20 mouse cellular contexts compared by ENCODE assay signal in genomic region chr2:68249855-68250424, GRCm38 (mm10).
A peak's percentile ranks its signal among the peaks of the same experiment; 100 is the strongest.
DNase-seq lines count a peak whose midpoint lies in the region; ATAC-seq and TF ChIP-seq lines count a peak whose summit lies in the region.
"Had no signal": no experiment of that assay in that cellular context is flagged by ENCODE, and none has a peak within 500 bp of the region (broad histone marks: within the 10 kb centered on the region; RNA-seq: fewer than 3 reads in every experiment).

No protein-coding gene starts in this region.

- no peak for DNase-seq in embryonic facial prominence, embryonic 10.5 days (ENCODE audit: low spot score)
- DNase-seq in ES-E14 (ENCODE audit: low read depth, low spot score) = no peak
- no peak for DNase-seq in cerebellum, adult 8-10 months
- DNase-seq: cerebellum, adult 11 months; gastrocnemius, postnatal 36 days; kidney, adult 2 months; kidney, postnatal 14 days; thymus, adult 2 months had no signal

- in situ Hi-C loops in ES-E14 (cut with MboI; ENCODE audit: low sequenced_read_pairs in 2 of 2, unreplicated experiment in 2 of 2) = no loop called here

- no peaks in the 10 kb centered on the region for H3K9me3 ChIP-seq in embryonic facial prominence, embryonic 12.5 days
- H3K9me3 ChIP-seq in embryonic facial prominence, embryonic 10.5 days = no peaks in the 10 kb centered on the region
- H3K9me3 ChIP-seq in intestine, postnatal 0 days (ENCODE audit: control insufficient read depth) = no peaks in the 10 kb centered on the region
- no peaks in the 10 kb centered on the region for H3K9me3 ChIP-seq in intestine, embryonic 15.5 days
- no peaks in the 10 kb centered on the region for H3K9me3 ChIP-seq in ES-E14 (ENCODE audit: control insufficient read depth, insufficient read depth, low read depth, low read length)
- H3K9me3 ChIP-seq: embryonic facial prominence, embryonic 15.5 days; forebrain, embryonic 12.5 days; heart, embryonic 15.5 days; limb, embryonic 12.5 days; midbrain, embryonic 12.5 days had no signal

- no peak overlapping the region for H3K9ac ChIP-seq in embryonic facial prominence, embryonic 12.5 days
- no peak overlapping the region for H3K9ac ChIP-seq in intestine, postnatal 0 days (ENCODE audit: low read depth, low read length)
- no peak overlapping the region for H3K9ac ChIP-seq in intestine, embryonic 15.5 days
- H3K9ac ChIP-seq in ES-E14 (ENCODE audit: insufficient read depth, low read depth, low read length, poor library complexity, severe bottlenecking) = no peak overlapping the region
- H3K9ac ChIP-seq: embryonic facial prominence, embryonic 15.5 days; forebrain, embryonic 12.5 days; heart, embryonic 15.5 days; limb, embryonic 12.5 days; midbrain, embryonic 12.5 days had no signal

- 67% methylated on average over 4 of the region's 4 CpGs for WGBS in embryonic facial prominence, embryonic 12.5 days
- 70% methylated on average over 4 of the region's 4 CpGs for WGBS in embryonic facial prominence, embryonic 10.5 days
- 80% methylated on average over 4 of the region's 4 CpGs for WGBS in intestine, postnatal 0 days
- WGBS in intestine, embryonic 15.5 days = 83% methylated on average over 4 of the region's 4 CpGs

- no peak overlapping the region for H3K4me2 ChIP-seq in embryonic facial prominence, embryonic 12.5 days (replicated peaks)
- H3K4me2 ChIP-seq in intestine, postnatal 0 days (replicated peaks; ENCODE audit: low read depth) = no peak overlapping the region
- H3K4me2 ChIP-seq in intestine, embryonic 15.5 days (replicated peaks) = no peak overlapping the region
- H3K4me2 ChIP-seq: embryonic facial prominence, embryonic 15.5 days; forebrain, embryonic 12.5 days; heart, embryonic 15.5 days; limb, embryonic 12.5 days; midbrain, embryonic 12.5 days had no signal

- H3K4me3 ChIP-seq in embryonic facial prominence, embryonic 12.5 days = no peak overlapping the region
- H3K4me3 ChIP-seq in embryonic facial prominence, embryonic 10.5 days = no peak overlapping the region
- H3K4me3 ChIP-seq in intestine, postnatal 0 days (ENCODE audit: low read depth, low read length) = no peak overlapping the region
- H3K4me3 ChIP-seq in intestine, embryonic 15.5 days (replicated peaks) = no peak overlapping the region
- H3K4me3 ChIP-seq in ES-E14 (ENCODE audit: insufficient read depth in 1 of 2, low read depth in 1 of 2, low read length in 2 of 2, poor library complexity in 1 of 2, severe bottlenecking in 1 of 2) = no peak overlapping the region
- H3K4me3 ChIP-seq: embryonic facial prominence, embryonic 15.5 days; forebrain, embryonic 12.5 days; heart, embryonic 15.5 days; limb, embryonic 12.5 days; midbrain, embryonic 12.5 days had no signal

- peaks cover 10% of the 10 kb centered on the region; the same call in 1 of the 2 replicates for H3K4me1 ChIP-seq in embryonic facial prominence, embryonic 12.5 days
- peaks cover 20% of the 10 kb centered on the region for H3K4me1 ChIP-seq in embryonic facial prominence, embryonic 10.5 days
- no peaks in the 10 kb centered on the region for H3K4me1 ChIP-seq in intestine, postnatal 0 days (replicated peaks; ENCODE audit: control insufficient read depth, insufficient read depth, low read length)
- no peaks in the 10 kb centered on the region for H3K4me1 ChIP-seq in intestine, embryonic 15.5 days (replicated peaks)
- peaks cover 0 to 20% of the 10 kb centered on the region in 2 experiments; a peak in 3 of 4 replicates for H3K4me1 ChIP-seq in ES-E14 (ENCODE audit: control insufficient read depth in 2 of 2, insufficient read depth in 2 of 2, low read length in 2 of 2, poor library complexity in 1 of 2)
- H3K4me1 ChIP-seq: embryonic facial prominence, embryonic 15.5 days; heart, embryonic 15.5 days; limb, embryonic 12.5 days had no signal

- 0 out of 2 replicates have a peak, but pooled peaks have one; percentile 24 for ATAC-seq in embryonic facial prominence, embryonic 12.5 days (ENCODE audit: insufficient number of reproducible peaks, insufficient read depth, low FRiP score, low TSS enrichment)
- ATAC-seq in intestine, postnatal 0 days = no peak
- ATAC-seq in intestine, embryonic 15.5 days = no peak
- ATAC-seq in hematopoietic stem cell, adult 5-6 weeks (replicated peaks in 1 of 2; ENCODE audit: insufficient read depth in 1 of 2, low FRiP score in 2 of 2, low TSS enrichment in 1 of 2, low read depth in 1 of 2, poor library complexity in 2 of 2, severe bottlenecking in 2 of 2) = peak; percentile 58 to 68; a peak in 3 of 4 replicates
- no peak for ATAC-seq in erythroblast, adult 5-6 weeks (replicated peaks; ENCODE audit: low FRiP score, poor library complexity, severe bottlenecking)
- ATAC-seq: hindbrain, embryonic 16.5 days had no signal

- no peaks in the 10 kb centered on the region for H3K27me3 ChIP-seq in embryonic facial prominence, embryonic 12.5 days
- no peaks in the 10 kb centered on the region for H3K27me3 ChIP-seq in embryonic facial prominence, embryonic 10.5 days (replicated peaks; ENCODE audit: low read depth, poor library complexity, severe bottlenecking)
- no peaks in the 10 kb centered on the region for H3K27me3 ChIP-seq in intestine, postnatal 0 days (replicated peaks; ENCODE audit: control insufficient read depth, insufficient read depth, low read length)
- no peaks in the 10 kb centered on the region for H3K27me3 ChIP-seq in intestine, embryonic 15.5 days (replicated peaks)
- H3K27me3 ChIP-seq: CH12.LX; embryonic facial prominence, embryonic 15.5 days; forebrain, embryonic 12.5 days; heart, embryonic 15.5 days; limb, embryonic 12.5 days; midbrain, embryonic 12.5 days had no signal

- H3K36me3 ChIP-seq in embryonic facial prominence, embryonic 12.5 days = no peaks in the 10 kb centered on the region
- no peaks in the 10 kb centered on the region for H3K36me3 ChIP-seq in embryonic facial prominence, embryonic 10.5 days (replicated peaks)
- H3K36me3 ChIP-seq in intestine, postnatal 0 days (ENCODE audit: control insufficient read depth, insufficient read depth) = no peaks in the 10 kb centered on the region
- H3K36me3 ChIP-seq in intestine, embryonic 15.5 days = no peaks in the 10 kb centered on the region
- no peaks in the 10 kb centered on the region for H3K36me3 ChIP-seq in ES-E14 (ENCODE audit: control insufficient read depth, insufficient read depth, low read length, poor library complexity, severe bottlenecking)
- H3K36me3 ChIP-seq: embryonic facial prominence, embryonic 15.5 days; forebrain, embryonic 12.5 days; limb, embryonic 12.5 days; midbrain, embryonic 12.5 days had no signal

- peak; percentile 30 for TF ChIP-seq CTCF in intestine, postnatal 0 days (IDR thresholded peaks at IDR 0.05; ENCODE audit: low read depth)

- no peak overlapping the region for H3K27ac ChIP-seq in embryonic facial prominence, embryonic 12.5 days
- no peak overlapping the region for H3K27ac ChIP-seq in embryonic facial prominence, embryonic 10.5 days (replicated peaks)
- H3K27ac ChIP-seq in intestine, postnatal 0 days (ENCODE audit: low read depth, low read length) = no peak overlapping the region
- H3K27ac ChIP-seq in intestine, embryonic 15.5 days = no peak overlapping the region
- H3K27ac ChIP-seq in ES-E14 (ENCODE audit: insufficient read depth, low read depth, low read length, poor library complexity, severe bottlenecking) = 0 out of 2 replicates have a peak overlapping the region, but pooled peaks have one; percentile 67
- H3K27ac ChIP-seq: embryonic facial prominence, embryonic 15.5 days; forebrain, embryonic 12.5 days; heart, embryonic 15.5 days; limb, embryonic 12.5 days; midbrain, embryonic 12.5 days had no signal

TF ChIP-seq in ES-E14, 5 proteins besides CTCF, POLR2A, EP300 and RAD21:
- TF ChIP-seq HCFC1 (IDR thresholded peaks at IDR 0.05; ENCODE audit: borderline replicate concordance, insufficient read depth, low read length) (no peak), CHD2 (IDR thresholded peaks at IDR 0.05; ENCODE audit: low read depth, low read length) (0 out of 2 replicates have a peak, but pooled peaks have one; percentile 37), ZNF384 (IDR thresholded peaks at IDR 0.05; ENCODE audit: low read depth, low read length) (no peak), MAFK (IDR thresholded peaks at IDR 0.05; ENCODE audit: insufficient read depth, low read depth, low read length) (no peak), ZC3H11A (IDR thresholded peaks at IDR 0.05; ENCODE audit: borderline replicate concordance, low read depth, low read length) (no peak)

Comparison
In these comparisons a context has a peak if more than half of its experiments do, and no peak if none do; other contexts are left out.
1. ATAC-seq: peak in embryonic facial prominence, embryonic 12.5 days (single experiment) and hematopoietic stem cell, adult 5-6 weeks (2 of 2); none in intestine, postnatal 0 days (single experiment), intestine, embryonic 15.5 days (single experiment) and erythroblast, adult 5-6 weeks (single experiment).